Mouse (Mus musculus) liver, embryonic 14.5 days (tissue): Measurements from ENCODE around the gene Csnk1g1.

Experiments used
- CTCF ChIP-seq: IDR thresholded peaks from 2 replicates; pipeline ENCODE4 v1.5.1; 2016; ENCODE audit warnings: antibody characterized with exemption, low read depth, control low read depth
- EP300 ChIP-seq: IDR thresholded peaks from 2 replicates; pipeline ENCODE4 v1.6.1; 2016; ENCODE audit warnings: antibody characterized with exemption, low read depth

DNA sequence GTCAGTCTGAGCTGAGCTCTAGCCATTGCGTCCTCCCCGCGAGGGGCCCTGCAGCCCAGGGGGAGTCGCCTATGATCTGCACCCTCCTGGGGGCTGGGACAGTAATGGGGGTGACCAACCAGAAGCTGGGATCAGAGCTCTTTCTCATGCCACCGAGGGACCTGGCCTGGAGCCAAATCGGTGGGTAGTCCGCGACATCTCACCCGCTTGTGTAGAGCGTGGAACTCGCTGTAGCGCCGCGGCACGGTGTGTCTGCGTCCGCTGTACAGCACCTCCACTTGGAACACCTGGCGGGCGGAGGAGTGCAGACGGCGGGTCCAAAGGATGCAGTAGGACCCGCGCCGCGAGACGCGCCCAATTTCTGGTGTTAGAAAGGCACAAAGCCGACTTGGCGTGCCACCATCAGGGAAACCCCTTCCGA lies 160.3 kb downstream of the Csnk1g1 start:
- TF ChIP-seq CTCF, result peak; percentile 41
- no peak for TF ChIP-seq EP300
